Mouse (Mus musculus) R1 (cell line): ENCODE results near the gene Il27ra.
"Not testable (repeated sequence)": the region's sequence is repeated elsewhere in the genome, so short reads cannot be mapped to it uniquely, and the experiment has no call there.

ENCODE experiments used
- DNase-seq: peaks from one replicate; pipeline ENCODE4 v3.0.0-alpha.2; 2018; ENCODE audit warnings: low read depth, low spot score

The Il27ra gene

DNA sequence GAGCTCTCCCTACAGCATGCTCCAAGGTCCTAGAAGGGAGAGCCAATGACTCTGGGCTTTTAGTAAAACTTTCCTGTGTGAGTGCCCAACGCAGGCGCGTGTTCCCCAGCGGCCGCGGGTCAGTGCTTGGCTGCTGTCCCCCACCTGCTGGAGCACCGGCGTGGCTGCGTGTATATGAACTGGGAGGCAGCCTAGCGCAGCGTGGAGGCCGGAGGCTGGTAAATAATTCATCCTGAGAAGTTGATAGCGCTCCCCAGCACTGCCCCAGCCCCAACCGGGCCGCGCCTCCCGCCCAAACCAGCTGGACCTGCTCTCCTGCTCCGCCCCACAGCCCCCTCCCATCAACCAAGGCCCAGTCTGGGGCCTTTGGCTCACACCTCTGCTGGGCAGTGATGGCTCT is 21.3 kb downstream of the Il27ra start, which contains the start of gene Palm3:
Gene Palm3 (plus strand): TSS at position 376 of the 400 bp plus-strand sequence.
- peak; percentile 91 for DNase-seq

DNA sequence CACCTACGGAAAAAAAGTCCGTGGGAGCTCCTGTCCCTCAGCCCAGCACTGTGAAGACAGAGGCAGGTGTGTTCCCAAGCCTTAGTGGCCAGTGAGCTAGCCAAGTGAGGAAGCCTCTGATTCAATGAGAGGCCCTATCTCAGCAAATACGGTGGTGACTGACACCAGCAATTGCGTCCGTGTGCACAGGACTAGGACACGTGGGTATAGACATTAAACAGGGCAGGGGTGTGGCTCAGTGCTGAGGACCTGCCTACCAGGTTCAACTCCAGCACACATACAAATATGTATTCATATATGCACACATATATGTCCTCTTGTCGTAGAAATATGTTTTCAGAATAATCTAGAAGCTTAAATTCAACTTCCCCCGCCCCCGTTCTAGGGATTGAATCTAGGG is 22.7 kb downstream of the Il27ra start:
- DNase-seq, result no peak

DNA sequence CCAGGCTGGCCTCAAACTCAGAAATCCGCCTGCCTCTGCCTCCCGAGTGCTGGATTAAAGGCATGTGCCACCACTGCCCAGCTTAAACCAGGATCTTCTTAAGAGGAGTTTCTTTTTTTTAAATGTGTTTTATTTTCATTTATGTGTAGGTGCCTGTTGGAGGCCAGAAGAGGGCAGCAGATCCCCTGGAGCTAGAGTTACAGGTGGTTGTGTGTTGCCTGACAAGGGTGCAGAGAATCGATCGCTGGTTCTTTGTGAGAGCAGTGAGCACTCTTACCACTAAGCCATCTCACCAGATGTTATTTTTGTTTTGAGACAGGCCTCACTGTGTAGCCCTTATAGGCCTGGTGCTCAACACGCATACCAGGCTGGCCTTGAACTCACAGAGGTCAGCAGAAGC is 26.6 kb downstream of the Il27ra start:
- DNase-seq, result peak; percentile 59

DNA sequence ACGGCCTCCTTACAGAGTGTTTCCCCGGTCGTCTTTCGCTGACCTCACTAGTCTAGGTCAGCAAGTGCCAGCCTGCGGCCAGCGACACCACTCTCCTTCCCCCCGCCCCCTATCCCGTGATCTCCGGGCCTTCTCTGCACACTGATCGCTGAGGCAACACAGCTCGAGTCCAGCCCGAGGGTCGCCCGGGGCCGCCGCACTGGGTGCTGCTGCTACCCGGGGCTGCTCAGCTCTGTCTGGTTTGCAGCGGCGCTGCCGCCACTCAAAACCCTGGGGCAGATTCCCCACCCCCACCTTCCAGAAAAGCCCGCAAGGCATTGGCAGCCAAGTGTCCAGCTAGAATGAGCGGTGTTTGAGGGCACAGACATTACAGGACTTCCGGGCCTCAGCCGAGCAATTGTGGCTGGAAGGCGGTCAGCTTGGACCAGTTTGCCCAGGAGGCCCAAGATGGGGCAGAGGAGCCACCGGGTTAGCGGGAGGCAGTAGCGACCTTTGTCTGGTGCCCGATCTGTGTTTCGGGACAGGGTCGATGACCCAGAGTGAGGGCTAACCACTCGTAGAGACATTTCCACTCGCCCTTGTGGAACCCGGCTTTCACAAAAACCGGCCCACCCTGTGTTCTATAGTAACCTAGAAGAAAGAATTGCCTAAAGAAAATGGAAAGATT is 29.8 kb downstream of the Il27ra start:
- no peak for DNase-seq

DNA sequence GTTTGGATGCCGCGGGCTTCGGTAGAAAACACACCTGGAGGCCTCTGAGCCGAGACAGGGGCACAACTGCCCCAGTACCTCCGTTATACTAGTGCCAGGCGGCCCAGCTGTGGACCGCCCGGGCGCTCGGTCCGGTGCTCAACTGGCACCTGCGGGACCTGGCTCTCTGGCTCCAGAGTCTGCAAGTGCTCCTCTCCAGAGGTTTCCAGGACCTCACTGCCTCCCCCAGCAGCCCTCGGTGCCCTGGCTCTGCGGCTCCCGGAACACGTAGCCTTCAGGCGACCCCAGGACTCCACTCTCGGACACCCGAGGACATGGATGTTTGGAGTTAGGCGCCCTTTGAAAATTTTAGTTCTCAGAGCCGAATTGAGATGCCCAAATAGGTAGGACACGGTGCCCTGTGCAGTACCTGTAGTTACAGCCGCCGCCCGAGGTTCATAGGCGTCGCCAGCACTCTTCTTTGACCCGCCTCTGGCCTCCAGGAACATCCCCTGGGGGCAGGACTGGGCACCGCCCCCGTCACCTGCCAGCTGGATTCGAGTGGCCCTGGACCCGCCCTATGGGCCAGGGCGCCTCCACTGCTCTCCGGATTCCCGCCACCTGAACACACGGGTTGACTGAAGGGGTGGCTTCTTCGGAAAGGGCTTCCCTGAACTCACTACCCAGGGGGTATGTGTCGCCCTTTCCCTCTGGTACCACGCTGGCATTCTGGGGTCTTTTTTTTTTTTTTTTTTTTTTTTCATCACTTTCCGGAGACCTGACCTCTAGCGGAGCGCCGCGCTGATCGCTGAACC is 30.5 kb downstream of the Il27ra start, which contains the start of gene 2210011C24Rik:
Gene 2210011C24Rik (minus strand): TSS at position 467 of the 794 bp plus-strand sequence.
- DNase-seq, result peak; percentile 71

DNA sequence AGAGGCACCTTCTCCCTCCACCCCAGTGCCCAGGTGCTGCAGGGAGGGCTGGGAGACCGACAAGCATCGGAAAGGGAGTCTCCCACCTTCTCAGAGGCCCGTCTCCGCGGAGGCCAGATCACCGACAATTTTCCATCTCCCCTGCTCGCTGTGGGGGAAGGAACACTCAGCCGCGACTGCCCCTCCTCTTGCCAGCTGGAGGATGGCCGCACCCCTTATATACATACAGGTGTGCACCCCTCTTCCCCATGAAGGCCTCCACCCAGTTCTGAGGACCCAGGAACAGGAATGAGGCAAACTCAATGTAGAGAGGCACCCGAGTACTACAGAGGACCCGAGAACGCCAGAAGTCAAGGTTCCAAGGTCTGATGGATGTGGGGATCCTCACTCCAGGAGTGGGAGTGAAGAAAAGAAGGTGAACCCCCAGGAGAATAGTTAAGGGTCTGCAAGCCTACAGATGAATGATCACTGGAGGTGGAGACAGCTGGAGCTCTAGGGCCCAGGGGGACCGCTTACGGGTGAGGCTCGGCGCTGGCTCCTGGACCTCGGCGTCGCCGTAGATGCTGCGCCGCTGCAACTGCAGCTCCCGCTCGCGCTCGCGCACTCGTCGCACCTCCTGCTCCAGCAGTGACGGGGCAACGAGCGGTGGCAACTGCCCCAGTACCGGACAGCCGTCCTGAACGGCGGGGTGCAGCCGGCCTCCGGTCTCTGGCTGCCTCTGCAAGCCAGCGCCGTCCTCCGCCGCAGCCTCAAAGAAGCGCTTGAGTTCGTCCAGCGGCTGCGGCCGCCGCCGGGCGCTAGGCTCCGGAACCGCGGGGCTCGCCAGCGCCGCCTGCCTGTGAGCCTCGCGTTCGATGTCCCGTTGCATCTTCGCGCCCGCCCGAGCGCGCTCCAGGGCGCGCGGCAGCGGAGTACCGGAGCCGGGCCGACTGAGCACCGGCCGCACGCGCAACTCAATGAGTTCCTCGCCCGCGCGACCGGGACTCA is 31.5 kb downstream of the Il27ra start:
- DNase-seq, result peak; percentile 68

DNA sequence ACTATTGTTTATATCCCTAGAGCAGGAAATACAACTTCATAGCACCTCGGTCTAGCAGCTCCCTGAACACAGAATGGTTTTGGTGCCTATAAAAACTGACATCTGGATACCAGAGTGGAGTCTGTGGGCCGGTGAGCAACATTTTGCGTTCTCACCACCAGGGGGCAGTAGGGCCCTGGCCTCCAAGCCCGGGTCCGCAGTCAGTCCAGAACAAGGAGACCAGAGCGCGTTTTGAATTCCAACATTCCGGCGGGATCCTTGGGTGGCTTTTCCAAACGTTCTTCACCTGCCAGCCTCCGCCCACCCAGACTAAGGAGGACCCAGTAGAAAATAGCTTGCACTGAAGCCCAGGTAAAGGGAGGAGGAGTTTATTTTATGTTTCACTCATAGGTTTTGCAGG is 32.5 kb downstream of the Il27ra start:
- DNase-seq, result peak; percentile 91

DNA sequence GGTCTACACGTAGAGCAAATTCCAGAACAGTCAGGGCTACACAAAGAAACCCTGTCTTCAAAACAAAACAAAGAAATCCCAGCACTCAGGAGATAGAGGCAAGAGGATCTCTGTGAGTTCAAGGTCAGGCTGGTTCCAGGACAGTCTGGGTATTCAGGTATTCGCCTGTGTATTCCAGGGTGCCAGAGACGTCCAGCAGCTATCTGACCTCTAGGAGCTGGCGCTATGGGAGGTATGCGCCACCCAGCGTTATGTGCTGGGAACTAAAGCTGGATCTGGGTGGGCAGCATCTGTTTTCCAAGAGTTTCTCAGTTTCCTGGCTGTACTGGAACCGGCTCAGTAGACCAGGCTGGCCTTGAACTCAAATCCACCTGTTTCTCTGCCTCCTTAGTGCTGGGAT is 34.0 kb downstream of the Il27ra start:
- DNase-seq, result peak; percentile 91

DNA sequence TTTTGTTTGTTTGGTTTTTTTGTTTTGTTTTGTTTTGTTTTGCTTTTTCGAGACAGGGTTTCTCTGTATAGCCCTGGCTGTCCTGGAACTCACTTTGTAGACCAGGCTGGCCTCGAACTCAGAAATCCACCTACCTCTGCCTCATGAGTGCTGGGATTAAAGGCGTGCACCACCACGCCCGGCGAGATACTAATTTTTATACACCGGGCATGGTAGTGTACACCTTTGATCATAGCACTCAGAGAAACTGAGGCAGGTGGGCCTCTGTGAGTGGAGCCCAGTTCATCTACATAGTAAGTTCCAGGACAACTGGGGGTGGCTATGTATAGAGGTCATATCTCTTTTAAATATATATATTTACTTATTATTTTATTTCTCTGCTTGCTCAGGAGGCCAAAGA is 36.9 kb downstream of the Il27ra start:
- DNase-seq, result not testable (repeated sequence)

DNA sequence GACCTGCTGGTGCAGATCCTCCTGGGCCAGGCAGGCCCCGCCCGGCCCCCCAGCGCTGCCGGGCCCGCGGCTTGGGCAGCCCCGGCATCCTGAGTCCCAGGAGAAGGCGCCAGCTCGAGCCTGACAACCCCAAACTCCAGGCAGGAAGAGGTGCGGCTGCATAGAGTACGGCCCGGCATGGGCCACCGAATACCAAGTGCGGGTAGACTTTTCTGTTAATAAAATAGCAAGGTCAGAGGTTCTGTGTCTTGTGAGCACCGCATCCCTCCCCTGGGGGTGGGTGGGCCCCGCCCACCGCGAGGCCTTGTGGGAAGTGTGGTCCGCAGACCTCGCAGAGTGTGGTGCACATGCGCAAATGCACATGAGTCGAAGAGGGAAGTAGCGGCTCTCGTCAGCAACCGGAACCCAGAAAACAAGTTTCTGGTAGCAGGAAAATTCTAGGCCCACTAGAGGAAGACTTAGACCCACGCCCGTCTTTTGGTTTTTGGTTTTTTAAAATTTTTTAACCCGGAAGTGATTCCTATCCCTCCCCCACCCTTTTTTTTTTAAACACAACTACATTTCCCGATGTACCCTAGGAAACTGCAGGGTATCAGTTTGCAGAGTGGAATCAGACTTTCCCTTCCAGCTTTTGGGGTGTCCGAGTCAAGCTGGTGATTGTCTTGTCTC is 37.7 kb downstream of the Il27ra start:
- peak; percentile 95 for DNase-seq

DNA sequence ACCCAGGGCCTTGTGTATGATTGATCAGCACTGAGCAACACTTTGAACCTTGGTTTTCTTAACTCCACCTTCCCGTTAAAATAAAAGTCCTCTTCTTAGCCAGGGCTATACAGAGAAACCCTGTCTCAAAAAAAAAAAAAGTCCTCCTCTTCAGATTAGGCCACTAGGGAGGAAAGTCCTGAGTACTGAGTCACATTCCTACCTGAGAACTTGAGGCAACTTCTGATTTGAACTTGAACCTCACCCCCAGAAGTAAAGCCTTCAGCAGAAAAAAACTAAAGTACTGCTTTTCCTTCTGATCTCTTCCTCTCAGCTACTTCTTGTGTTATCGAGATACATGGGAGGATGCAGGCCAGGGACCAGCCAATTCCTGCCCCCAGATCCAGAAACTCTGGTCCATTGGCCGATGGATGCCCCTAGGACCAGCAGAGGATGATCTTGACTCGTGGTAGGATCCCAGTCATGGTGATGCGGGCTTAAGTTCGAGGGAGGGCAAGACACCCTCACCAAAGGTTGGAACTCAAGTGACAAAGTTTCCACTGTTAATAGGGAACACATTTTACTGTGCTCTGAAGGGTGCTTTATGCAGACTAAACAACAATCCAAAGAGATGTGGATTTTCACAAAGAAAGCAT is 38.7 kb downstream of the Il27ra start:
- no peak for DNase-seq

DNA sequence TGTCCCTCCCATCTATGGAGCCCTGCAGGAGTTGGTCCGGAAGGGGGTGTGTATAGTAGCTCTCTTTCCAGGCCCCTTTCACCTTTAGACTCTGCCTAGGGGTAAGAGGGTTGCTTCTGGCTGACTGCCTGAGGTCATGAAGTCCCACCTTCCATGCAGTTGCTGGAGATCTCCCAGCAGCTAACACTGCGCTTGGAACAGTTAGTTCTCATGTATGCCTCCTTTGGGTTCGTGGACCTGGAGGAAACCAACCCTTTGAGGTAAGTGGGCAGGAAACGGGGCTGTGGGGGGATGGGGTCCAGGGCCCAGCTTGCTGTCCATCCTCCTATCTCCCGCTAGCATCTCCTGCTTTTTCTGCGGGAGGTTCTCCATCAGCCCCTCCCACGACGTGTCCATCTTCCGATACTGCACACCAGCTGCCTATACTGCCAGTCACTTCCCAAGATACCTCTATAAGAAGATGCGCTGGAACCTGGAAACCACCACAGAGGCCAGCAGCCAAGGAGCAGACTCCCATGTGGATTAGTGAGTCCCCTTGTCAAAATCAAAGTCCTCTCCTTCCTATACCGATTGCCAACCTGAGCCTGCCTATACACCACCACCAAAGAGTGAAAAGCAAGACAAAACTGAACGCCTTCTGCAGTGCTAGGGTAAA is 39.3 kb downstream of the Il27ra start:
- no peak for DNase-seq

DNA sequence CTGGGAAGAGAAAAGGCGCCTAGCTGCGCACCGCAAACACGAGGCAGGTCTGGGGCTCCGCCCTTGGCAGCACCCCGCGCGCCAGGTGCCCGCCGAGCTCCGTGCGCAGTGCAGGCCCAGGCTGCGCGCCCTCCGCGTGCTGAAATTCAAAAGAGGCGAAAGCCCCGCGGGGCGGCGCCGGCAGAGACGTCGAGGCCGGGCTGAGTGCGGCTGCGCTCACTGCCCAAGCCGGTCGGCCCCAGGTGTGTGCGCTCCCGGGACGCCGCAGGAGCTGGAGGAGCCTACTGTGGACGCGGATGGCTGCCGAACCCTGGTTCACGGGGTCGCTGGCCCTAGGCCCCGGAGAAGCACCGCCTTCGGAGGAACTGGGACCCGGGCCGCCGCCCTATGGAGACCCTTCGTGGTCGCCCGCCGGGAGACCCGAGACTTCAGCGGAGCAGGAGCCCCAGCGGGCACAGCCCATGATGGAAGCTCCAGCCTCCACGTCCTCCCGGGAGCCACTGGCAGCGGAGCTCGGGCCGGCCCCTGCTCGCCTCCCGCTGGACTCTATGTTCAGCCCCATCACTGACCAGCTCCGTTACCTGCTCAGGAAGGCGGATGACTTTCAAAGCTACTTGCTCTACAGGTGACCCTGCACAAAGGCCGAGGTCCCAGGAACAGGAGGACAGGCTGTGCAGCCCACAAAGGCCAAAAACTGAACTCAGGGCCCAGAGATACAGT is 40.9 kb downstream of the Il27ra start, which contains the start of gene 1700067K01Rik:
Gene 1700067K01Rik (plus strand): TSS at position 222 of the 720 bp plus-strand sequence.
- peak; percentile 62 for DNase-seq

DNA sequence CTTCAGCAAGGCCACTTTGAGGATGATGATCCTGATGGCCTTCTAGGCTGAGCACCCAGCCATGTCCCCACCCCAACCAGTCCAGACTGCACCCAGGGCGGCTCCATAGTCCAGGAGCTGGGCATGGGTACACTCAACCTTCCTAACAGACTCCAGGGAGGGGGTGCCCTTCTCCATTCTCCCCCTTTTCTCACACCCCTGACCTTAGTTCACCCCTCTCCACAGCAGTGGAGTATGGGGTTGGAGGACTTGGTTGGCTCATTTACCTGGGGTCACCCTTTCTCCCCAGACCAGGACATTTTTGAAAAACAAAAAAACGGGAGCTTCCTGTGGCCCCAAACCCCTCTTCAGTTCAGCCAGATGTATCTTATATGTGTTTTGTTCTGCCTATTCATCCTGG is 42.6 kb downstream of the Il27ra start:
- no peak for DNase-seq

DNA sequence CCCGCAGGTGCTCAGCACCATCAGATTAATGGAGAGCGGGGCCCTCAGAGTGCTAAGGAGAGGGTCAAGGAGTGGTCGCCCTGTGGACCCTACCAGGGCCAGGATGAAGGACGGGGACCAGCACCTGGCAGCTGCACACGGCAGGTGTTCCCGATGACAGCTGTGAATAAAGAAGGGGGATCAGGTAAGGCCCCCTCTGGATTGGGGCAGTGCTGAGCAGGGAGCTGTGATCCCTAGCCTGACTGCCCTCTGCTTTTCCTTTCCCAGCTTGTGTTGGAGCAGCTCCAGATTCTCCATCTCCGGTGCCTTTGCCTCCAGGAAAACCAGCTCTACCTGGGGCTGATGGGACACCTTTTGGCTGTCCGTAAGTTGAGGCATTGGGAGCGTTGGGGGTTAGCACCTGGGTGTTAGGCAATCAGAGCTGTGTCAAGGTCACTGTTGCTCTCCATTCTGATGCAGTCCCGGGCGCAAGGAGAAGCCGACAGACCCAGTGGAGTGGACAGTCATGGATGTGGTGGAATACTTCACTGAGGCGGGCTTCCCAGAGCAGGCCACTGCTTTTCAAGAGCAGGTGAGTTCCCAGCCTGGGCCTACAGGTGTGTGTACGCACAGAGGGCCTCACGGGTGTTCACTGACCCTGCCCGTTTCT is 43.2 kb downstream of the Il27ra start:
- DNase-seq, result no peak

DNA sequence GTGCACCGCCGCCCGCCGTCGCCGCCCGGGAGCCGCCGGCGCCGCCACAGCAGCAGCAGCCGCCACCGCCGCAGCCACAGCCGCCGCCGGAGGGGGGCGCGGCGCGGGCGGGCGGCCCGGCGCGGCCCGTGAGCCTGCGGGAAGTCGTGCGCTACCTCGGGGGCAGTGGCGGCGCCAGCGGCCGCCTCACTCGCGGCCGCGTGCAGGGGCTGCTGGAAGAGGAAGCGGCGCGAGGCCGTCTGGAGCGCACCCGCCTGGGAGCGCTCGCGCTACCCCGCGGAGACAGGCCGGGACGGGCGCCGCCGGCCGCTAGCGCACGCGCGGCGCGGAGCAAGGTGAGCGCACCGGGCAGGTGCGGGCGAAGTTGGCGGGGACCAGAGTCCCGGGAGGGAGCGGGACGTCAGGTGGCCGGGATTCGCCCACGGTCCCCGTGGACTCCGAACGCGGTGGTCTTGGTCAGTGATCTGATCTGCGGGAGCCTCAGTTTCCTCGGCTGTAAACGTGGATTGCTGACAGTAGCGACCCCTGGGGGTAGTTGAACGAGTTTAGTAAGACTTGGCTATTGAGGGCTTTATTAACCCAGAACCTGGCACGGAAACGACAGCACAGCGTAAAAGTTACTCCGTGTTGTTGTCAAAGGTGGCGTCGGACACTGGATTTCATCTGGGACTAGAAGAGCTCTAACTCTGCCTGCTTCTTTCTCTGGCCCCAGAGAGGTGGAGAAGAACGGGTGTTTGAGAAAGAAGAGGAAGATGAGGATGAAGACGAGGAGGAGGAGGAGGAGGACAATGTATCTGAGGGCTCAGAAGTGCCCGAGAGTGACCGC is 43.9 kb downstream of the Il27ra start:
- DNase-seq, result peak; percentile 91

DNA sequence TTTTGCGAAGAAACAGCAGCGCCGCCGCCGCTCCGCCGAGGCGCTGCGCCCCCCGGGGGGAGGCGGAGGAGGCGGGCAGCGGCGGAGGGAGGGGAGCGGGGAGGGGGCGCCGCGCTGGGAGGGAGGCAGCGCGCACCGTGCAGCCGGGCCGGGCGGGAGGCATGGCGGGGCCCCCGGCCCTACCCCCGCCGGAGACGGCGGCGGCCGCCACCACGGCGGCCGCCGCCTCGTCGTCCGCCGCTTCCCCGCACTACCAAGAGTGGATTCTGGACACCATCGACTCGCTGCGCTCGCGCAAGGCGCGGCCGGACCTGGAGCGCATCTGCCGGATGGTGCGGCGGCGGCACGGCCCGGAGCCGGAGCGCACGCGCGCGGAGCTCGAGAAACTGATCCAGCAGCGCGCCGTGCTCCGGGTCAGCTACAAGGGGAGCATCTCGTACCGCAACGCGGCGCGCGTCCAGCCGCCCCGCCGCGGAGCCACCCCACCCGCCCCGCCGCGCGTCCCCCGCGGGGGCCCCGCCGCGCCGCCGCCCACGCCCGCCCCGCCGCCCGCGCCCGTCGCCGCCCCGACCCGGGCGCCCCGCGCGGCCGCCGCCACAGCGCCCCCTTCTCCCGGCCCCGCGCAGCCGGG is 44.8 kb downstream of the Il27ra start, which contains the start of gene Samd1:
Gene Samd1 (plus strand): TSS at position 162 of the 631 bp plus-strand sequence.
- peak; percentile 48 for DNase-seq
